In the genomic region with DNA sequence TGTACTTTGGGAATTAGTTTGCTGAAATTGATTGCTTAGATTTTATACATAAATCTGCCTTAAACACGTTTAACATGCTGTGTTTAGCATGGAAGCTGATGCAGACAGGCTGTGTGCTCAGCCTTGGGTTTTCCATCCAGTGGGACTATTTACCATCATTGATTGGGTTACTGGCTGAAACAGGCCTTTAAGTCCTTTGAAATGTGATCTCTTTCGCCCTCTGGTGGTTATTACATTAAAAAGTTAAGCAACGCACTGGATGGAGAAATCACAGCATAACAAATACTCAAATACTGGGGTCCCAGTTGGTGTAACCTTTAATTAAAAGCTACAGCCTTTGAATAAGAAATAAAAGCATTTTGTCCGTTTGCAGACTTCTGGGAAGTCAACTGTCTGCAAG, we compare ENCODE assay signal across 8 mouse cellular contexts.
DNase-seq lines count a peak whose midpoint lies in the region; ATAC-seq and TF ChIP-seq lines count a peak whose summit lies in the region.

No protein-coding gene starts in this region.

- no peaks in the 10 kb centered on the region for H3K36me3 ChIP-seq in forebrain, embryonic 12.5 days (replicated peaks)
- no peaks in the 10 kb centered on the region for H3K36me3 ChIP-seq in forebrain, embryonic 10.5 days (replicated peaks)
- no peaks in the 10 kb centered on the region for H3K36me3 ChIP-seq in lung, embryonic 14.5 days (ENCODE audit: insufficient read depth)
- H3K36me3 ChIP-seq in hindbrain, embryonic 13.5 days = no peaks in the 10 kb centered on the region

- H3K9ac ChIP-seq in forebrain, embryonic 12.5 days = no peak overlapping the region
- no peak overlapping the region for H3K9ac ChIP-seq in lung, embryonic 14.5 days
- no peak overlapping the region for H3K9ac ChIP-seq in hindbrain, embryonic 13.5 days

- no peaks in the 10 kb centered on the region for H3K27me3 ChIP-seq in forebrain, embryonic 12.5 days
- no peaks in the 10 kb centered on the region for H3K27me3 ChIP-seq in forebrain, embryonic 10.5 days (ENCODE audit: poor library complexity, severe bottlenecking)
- no peaks in the 10 kb centered on the region for H3K27me3 ChIP-seq in lung, embryonic 14.5 days (ENCODE audit: insufficient read depth, low read length)
- no peaks in the 10 kb centered on the region for H3K27me3 ChIP-seq in hindbrain, embryonic 13.5 days

- H3K4me2 ChIP-seq in forebrain, embryonic 12.5 days = no peak overlapping the region
- H3K4me2 ChIP-seq in lung, embryonic 14.5 days = no peak overlapping the region
- H3K4me2 ChIP-seq in hindbrain, embryonic 13.5 days = no peak overlapping the region

- H3K4me3 ChIP-seq in forebrain, embryonic 12.5 days (replicated peaks) = no peak overlapping the region
- H3K4me3 ChIP-seq in forebrain, embryonic 10.5 days = no peak overlapping the region
- H3K4me3 ChIP-seq in lung, embryonic 14.5 days (ENCODE audit: low read depth, low read length) = no peak overlapping the region
- no peak overlapping the region for H3K4me3 ChIP-seq in hindbrain, embryonic 13.5 days

- no peak for DNase-seq in forebrain, embryonic 10.5 days (ENCODE audit: extremely low spot score, low spot score)
- DNase-seq in lung, embryonic 14.5 days = peak; percentile 88
- no peak for DNase-seq in lung, postnatal 14 days
- DNase-seq in embryo, embryonic 11 days = peak; percentile 81
- DNase-seq in mesoderm, embryonic 11.5 days (ENCODE audit: low read depth, low spot score) = peak; percentile 75
- DNase-seq in right cerebral cortex, postnatal 14 days = no peak

- no peak overlapping the region for H3K27ac ChIP-seq in forebrain, embryonic 12.5 days
- no peak overlapping the region for H3K27ac ChIP-seq in forebrain, embryonic 10.5 days
- H3K27ac ChIP-seq in lung, embryonic 14.5 days (ENCODE audit: low read depth) = no peak overlapping the region
- no peak overlapping the region for H3K27ac ChIP-seq in hindbrain, embryonic 13.5 days

- H3K4me1 ChIP-seq in forebrain, embryonic 12.5 days = no peaks in the 10 kb centered on the region
- H3K4me1 ChIP-seq in forebrain, embryonic 10.5 days = no peaks in the 10 kb centered on the region
- no peaks in the 10 kb centered on the region for H3K4me1 ChIP-seq in lung, embryonic 14.5 days (ENCODE audit: insufficient read depth)
- H3K4me1 ChIP-seq in hindbrain, embryonic 13.5 days (replicated peaks) = no peaks in the 10 kb centered on the region

- peak; percentile 69 for TF ChIP-seq CTCF in lung, embryonic 14.5 days (IDR thresholded peaks at IDR 0.05; ENCODE audit: low read depth)

- 8% methylated on average over 4 of the region's 4 CpGs for WGBS in forebrain, embryonic 12.5 days
- 18% methylated on average over 4 of the region's 4 CpGs for WGBS in forebrain, embryonic 10.5 days
- WGBS in lung, embryonic 14.5 days = 5% methylated on average over 4 of the region's 4 CpGs
- WGBS in hindbrain, embryonic 13.5 days = 11% methylated on average over 4 of the region's 4 CpGs

- 0 out of 2 replicates have a peak, but pooled peaks have one; percentile 51 for ATAC-seq in forebrain, embryonic 12.5 days (ENCODE audit: low FRiP score)
- 0 out of 2 replicates have a peak, but pooled peaks have one; percentile 28 for ATAC-seq in lung, embryonic 14.5 days (ENCODE audit: insufficient read depth)
- ATAC-seq in hindbrain, embryonic 13.5 days (ENCODE audit: low FRiP score) = no peak

- H3K9me3 ChIP-seq in forebrain, embryonic 12.5 days = no peaks in the 10 kb centered on the region
- H3K9me3 ChIP-seq in forebrain, embryonic 10.5 days = no peaks in the 10 kb centered on the region
- H3K9me3 ChIP-seq in lung, embryonic 14.5 days (ENCODE audit: low read depth, low read length) = no peaks in the 10 kb centered on the region
- H3K9me3 ChIP-seq in hindbrain, embryonic 13.5 days = no peaks in the 10 kb centered on the region

Comparison
In these comparisons a context has a peak if more than half of its experiments do, and no peak if none do; other contexts are left out.
1. DNase-seq: peak in lung, embryonic 14.5 days (single experiment), embryo, embryonic 11 days (single experiment) and mesoderm, embryonic 11.5 days (single experiment); none in forebrain, embryonic 10.5 days (single experiment), lung, postnatal 14 days (single experiment) and right cerebral cortex, postnatal 14 days (single experiment).